Mouse (Mus musculus) hindbrain, embryonic 10.5 days (tissue): ENCODE measurements around the gene Arpc4. TPM values are rescaled to one million over a fixed set of nuclear protein-coding genes. Genes with fewer than 3 reads are reported as not detected.
A peak's percentile ranks its signal among the peaks of the same experiment; 100 is the strongest.

Experiments
- DNase-seq: peaks from one replicate; pipeline ENCODE4 v3.0.0-alpha.2; 2017; ENCODE audit warnings: low spot score
- H3K27ac ChIP-seq: fragments of 300-500 bp; sonication (generic); 2 replicates; pipeline ENCODE4 v1.5.1; 2016; ENCODE audit warnings: mild to moderate bottlenecking, moderate library complexity
- H3K27me3 ChIP-seq: fragments of 300-500 bp; sonication (generic); 2 replicates; pipeline ENCODE4 v1.6.1; 2016; ENCODE audit warnings: mild to moderate bottlenecking; ENCODE audit not compliant: poor library complexity, insufficient read depth, severe bottlenecking
- H3K36me3 ChIP-seq: fragments of 300-500 bp; sonication (generic); 2 replicates; pipeline ENCODE4 v1.6.1; 2016; ENCODE audit warnings: mild to moderate bottlenecking, moderate library complexity
- H3K4me1 ChIP-seq: fragments of 300-500 bp; sonication (generic); replicated peaks from 2 replicates; pipeline ENCODE4 v1.6.1; 2016; ENCODE audit warnings: mild to moderate bottlenecking
- H3K4me3 ChIP-seq: fragments of 300-500 bp; sonication (generic); 2 replicates; pipeline ENCODE4 v1.5.1; 2016; ENCODE audit warnings: mild to moderate bottlenecking, moderate library complexity
- H3K9me3 ChIP-seq: fragments of 300-500 bp; sonication (generic); 2 replicates; pipeline ENCODE4 v1.6.1; 2016; ENCODE audit warnings: mild to moderate bottlenecking, moderate library complexity
- WGBS: fragments of 180-500 bp; shearing (Covaris S2); methylation state at CpG from one replicate; pipeline ENCODE4 v1.1.7; 2016; 5-methylcytosine and 5-hydroxymethylcytosine counted together
- polyA plus RNA-seq: library from polyadenylated mRNA; unstranded; fragments of >200 nt; fragmentation: Nextera tagmentation; extraction: Ambion mirVana; gene quantifications from 2 replicates; pipeline ENCODE4 v1.2.1, GENCODE M21; 2016

Gene Arpc4
- polyA plus RNA-seq, 1 experiment from 2014 or later, result 423 TPM

- WGBS, result 88% methylated on average over 4 of the region's 4 CpGs
- H3K27me3 ChIP-seq, result no peaks in the 10 kb centered on the region
- H3K36me3 ChIP-seq, result no peaks in the 10 kb centered on the region
- H3K4me3 ChIP-seq, result no peak overlapping the region
- no peak overlapping the region for H3K27ac ChIP-seq
- DNase-seq, result no peak
- no peaks in the 10 kb centered on the region for H3K9me3 ChIP-seq
- peaks cover 18% of the 10 kb centered on the region for H3K4me1 ChIP-seq
Observed at GRCm38 (mm10) chr6:113423000-113423399, 45.1 kb downstream of the Arpc4 start.

- H3K4me1 ChIP-seq, result peaks cover 7% of the 10 kb centered on the region
- WGBS, result 92% methylated on average over 7 of the region's 7 CpGs
Observed at GRCm38 (mm10) chr6:113424187-113424586, 46.3 kb downstream of the Arpc4 start.

GRCm38 (mm10) chr6:113426696-113427095, 48.8 kb downstream of the Arpc4 start:
- WGBS, result 92% methylated on average over 4 of the region's 4 CpGs
- DNase-seq, result no peak
- Histone ChIP-seq H3K4me1 (no peaks in the 10 kb centered on the region), H3K4me3 (no peak overlapping the region), H3K27me3 (no peaks in the 10 kb centered on the region), H3K9me3 (no peaks in the 10 kb centered on the region), H3K27ac (no peak overlapping the region), H3K36me3 (no peaks in the 10 kb centered on the region)

More at GRCm38 (mm10) chr6:113424187-113424586, 46.3 kb downstream of the Arpc4 start:
- Histone ChIP-seq H3K36me3 (no peaks in the 10 kb centered on the region), H3K9me3 (no peaks in the 10 kb centered on the region), H3K4me3 (no peak overlapping the region), H3K27ac (no peak overlapping the region), H3K27me3 (no peaks in the 10 kb centered on the region)
- no peak for DNase-seq

GRCm38 (mm10) chr6:113427397-113427796, 49.5 kb downstream of the Arpc4 start:
- peak; percentile 47 for DNase-seq
- Histone ChIP-seq H3K27ac (no peak overlapping the region), H3K4me1 (no peaks in the 10 kb centered on the region), H3K4me3 (no peak overlapping the region), H3K9me3 (no peaks in the 10 kb centered on the region), H3K36me3 (no peaks in the 10 kb centered on the region), H3K27me3 (no peaks in the 10 kb centered on the region)
- whole genome bisulfite sequencing, result 64% methylated on average over 3 of the region's 3 CpGs

- 92% methylated on average over 16 of the region's 16 CpGs for WGBS
- no peak overlapping the region for H3K4me3 ChIP-seq
Observed at GRCm38 (mm10) chr6:113428006-113428405, 50.1 kb downstream of the Arpc4 start.

GRCm38 (mm10) chr6:113429965-113430364, 52.0 kb downstream of the Arpc4 start:
- Histone ChIP-seq H3K36me3 (no peaks in the 10 kb centered on the region), H3K27me3 (no peaks in the 10 kb centered on the region), H3K9me3 (no peaks in the 10 kb centered on the region), H3K4me3 (no peak overlapping the region), H3K27ac (no peak overlapping the region), H3K4me1 (no peaks in the 10 kb centered on the region)
- no peak for DNase-seq
- WGBS, result 80% methylated on average over 3 of the region's 3 CpGs

More at GRCm38 (mm10) chr6:113428006-113428405, 50.1 kb downstream of the Arpc4 start:
- Histone ChIP-seq H3K27ac (no peak overlapping the region), H3K4me1 (no peaks in the 10 kb centered on the region), H3K9me3 (no peaks in the 10 kb centered on the region), H3K27me3 (no peaks in the 10 kb centered on the region), H3K36me3 (no peaks in the 10 kb centered on the region)
- no peak for DNase-seq

GRCm38 (mm10) chr6:113430846-113431245, 52.9 kb downstream of the Arpc4 start:
- no peaks in the 10 kb centered on the region for H3K4me1 ChIP-seq
- no peaks in the 10 kb centered on the region for H3K9me3 ChIP-seq
- no peak overlapping the region for H3K27ac ChIP-seq
- H3K4me3 ChIP-seq, result no peak overlapping the region
- DNase-seq, result no peak
- no peaks in the 10 kb centered on the region for H3K27me3 ChIP-seq
- WGBS, result 65% methylated on average over 3 of the region's 3 CpGs
- H3K36me3 ChIP-seq, result no peaks in the 10 kb centered on the region

- Histone ChIP-seq H3K9me3 (no peaks in the 10 kb centered on the region), H3K4me3 (no peak overlapping the region), H3K27ac (no peak overlapping the region), H3K36me3 (no peaks in the 10 kb centered on the region), H3K4me1 (no peaks in the 10 kb centered on the region), H3K27me3 (no peaks in the 10 kb centered on the region)
- no peak for DNase-seq
- WGBS, result 71% methylated on average over 3 of the region's 3 CpGs
Observed at GRCm38 (mm10) chr6:113431801-113432200, 53.9 kb downstream of the Arpc4 start.

GRCm38 (mm10) chr6:113433661-113434060, 55.7 kb downstream of the Arpc4 start:
- Histone ChIP-seq H3K4me1 (no peaks in the 10 kb centered on the region), H3K27ac (no peak overlapping the region), H3K36me3 (no peaks in the 10 kb centered on the region), H3K9me3 (no peaks in the 10 kb centered on the region), H3K4me3 (no peak overlapping the region), H3K27me3 (no peaks in the 10 kb centered on the region)
- 80% methylated on average over 3 of the region's 3 CpGs for WGBS
- DNase-seq, result no peak

GRCm38 (mm10) chr6:113434691-113435090, 56.8 kb downstream of the Arpc4 start:
- Histone ChIP-seq H3K9me3 (no peaks in the 10 kb centered on the region), H3K27me3 (no peaks in the 10 kb centered on the region), H3K4me1 (no peaks in the 10 kb centered on the region), H3K27ac (no peak overlapping the region), H3K4me3 (no peak overlapping the region), H3K36me3 (no peaks in the 10 kb centered on the region)
- DNase-seq, result no peak
- WGBS, result 78% methylated on average over 7 of the region's 7 CpGs

GRCm38 (mm10) chr6:113435664-113436205, 57.8 kb downstream of the Arpc4 start, which contains the start of gene Cidec:
Gene Cidec, minus strand, starts transcription at chr6:113435760.
- no peaks in the 10 kb centered on the region for H3K4me1 ChIP-seq
- H3K4me3 ChIP-seq, result no peak within 1 kb of the TSS
- no peak for DNase-seq
- H3K27me3 ChIP-seq, result no peaks in the 10 kb centered on the region
- H3K9me3 ChIP-seq, result no peaks in the 10 kb centered on the region
- 79% methylated on average over 9 of the region's 9 CpGs for WGBS
- no peaks in the 10 kb centered on the region for H3K36me3 ChIP-seq
- H3K27ac ChIP-seq, result no peak within 1 kb of the TSS

- Histone ChIP-seq H3K9me3 (no peaks in the 10 kb centered on the region), H3K4me1 (peaks cover 3% of the 10 kb centered on the region; the same call in 1 of the 2 replicates), H3K4me3 (no peak overlapping the region), H3K27ac (no peak overlapping the region), H3K27me3 (no peaks in the 10 kb centered on the region), H3K36me3 (no peaks in the 10 kb centered on the region)
- WGBS, result 80% methylated on average over 12 of the region's 12 CpGs
- DNase-seq, result no peak
Observed at GRCm38 (mm10) chr6:113437135-113437534, 59.2 kb downstream of the Arpc4 start.

- Histone ChIP-seq H3K4me3 (no peak overlapping the region), H3K4me1 (peaks cover 16% of the 10 kb centered on the region), H3K9me3 (no peaks in the 10 kb centered on the region), H3K36me3 (no peaks in the 10 kb centered on the region), H3K27me3 (no peaks in the 10 kb centered on the region), H3K27ac (no peak overlapping the region)
- DNase-seq, result no peak
- 67% methylated on average over 12 of the region's 12 CpGs for WGBS
Observed at GRCm38 (mm10) chr6:113438721-113439430, 61.0 kb downstream of the Arpc4 start.
